Mouse (Mus musculus) CD4-positive, CD25-positive, alpha-beta regulatory T cell, adult 4 months (primary cell): ENCODE results near the gene Gm14685. TPM values are rescaled to one million over a fixed set of nuclear protein-coding genes. Genes with fewer than 3 reads are reported as not detected.
"Not testable (repeated sequence)": the region's sequence is repeated elsewhere in the genome, so short reads cannot be mapped to it uniquely, and the experiment has no call there.

Source experiments
- ATAC-seq: one replicate; pipeline ENCODE4 v1.8.0; 2017
- polyA plus RNA-seq, 2 experiments: library from polyadenylated mRNA; unstranded; fragments of 100-300 nt; shearing (Covaris generic); gene quantifications; one replicate each; pipeline ENCODE4 v1.2.1; 2017

Gm14685 gene
- polyA plus RNA-seq, result not detected

- ATAC-seq, result not testable (repeated sequence)
These were observed at the start of gene Gm14685 for GRCm38 (mm10) chrX:73116747-73117146. Gene Gm14685 (plus strand): TSS chrX:73117047.

GRCm38 (mm10) chrX:73082267-73083055 lies 34.4 kb upstream of the Gm14685 start, which contains the start of gene Xlr4a:
Gene Xlr4a (minus strand): TSS chrX:73082478.
- peak; percentile 63 for ATAC-seq

GRCm38 (mm10) chrX:73096941-73097508 lies 19.8 kb upstream of the Gm14685 start, which contains the start of gene Xlr3a:
Gene Xlr3a (minus strand): TSS chrX:73097095.
- ATAC-seq, result not testable (repeated sequence)

- peak; percentile 80 for ATAC-seq
These were observed 6.3 kb downstream of the Gm14685 start for GRCm38 (mm10) chrX:73122859-73123829.

GRCm38 (mm10) chrX:73143218-73143618 lies 26.4 kb downstream of the Gm14685 start:
- peak; percentile 79 for ATAC-seq

GRCm38 (mm10) chrX:73148496-73148895 lies 31.6 kb downstream of the Gm14685 start, which contains the start of gene Xlr5b:
Gene Xlr5b (plus strand): TSS chrX:73148796.
- ATAC-seq, result not testable (repeated sequence)

- not testable (repeated sequence) for ATAC-seq
These were observed 32.5 kb downstream of the Gm14685 start, which contains the start of gene DXBay18 for GRCm38 (mm10) chrX:73149350-73149749. Gene DXBay18 (minus strand): TSS chrX:73149450.

- not testable (repeated sequence) for ATAC-seq
These were observed 60.0 kb downstream of the Gm14685 start, which contains the start of gene Spin2d for GRCm38 (mm10) chrX:73176889-73177288. Gene Spin2d (minus strand): TSS chrX:73176989.

Other genes starting within 250 kb of the Gm14685 start
- 100 to 1,000 TPM; 137 to 148 TPM for gene Cetn2, start 198.6 kb upstream of the Gm14685 start, polyA plus RNA-seq
- 10 to 100 TPM; 21.1 to 31.2 TPM for gene Nsdhl, start 198.5 kb upstream of the Gm14685 start, polyA plus RNA-seq
- not detected for gene Zfp185, start 129.7 kb upstream of the Gm14685 start, polyA plus RNA-seq
- not detected for gene Pnma5, start 79.9 kb upstream of the Gm14685 start, polyA plus RNA-seq
- gene Pnma3, start 52.3 kb upstream of the Gm14685 start, polyA plus RNA-seq, result not detected
- 100 to 1,000 TPM; 141 TPM for gene Xlr4a, start 34.6 kb upstream of the Gm14685 start, polyA plus RNA-seq
- under 1 TPM in 1 of 2 experiments, not detected in 1; 0.79 TPM for gene Xlr3a, start 20.0 kb upstream of the Gm14685 start, polyA plus RNA-seq
- gene Xlr5b, start 31.7 kb downstream of the Gm14685 start, polyA plus RNA-seq, result not detected
- not detected for gene DXBay18, start 32.4 kb downstream of the Gm14685 start, polyA plus RNA-seq
- not detected for gene Spin2d, start 59.9 kb downstream of the Gm14685 start, polyA plus RNA-seq
- 10 to 100 TPM; 12.5 to 22.5 TPM for gene Xlr3b, start 75.2 kb downstream of the Gm14685 start, polyA plus RNA-seq
- gene Xlr4b, start 97.3 kb downstream of the Gm14685 start, polyA plus RNA-seq, result 100 to 1,000 TPM; 164 to 182 TPM
- gene F8a, start 111.2 kb downstream of the Gm14685 start, polyA plus RNA-seq, result 1 to 10 TPM in 1 of 2 experiments, under 1 TPM in 1; 0.47 to 1.6 TPM
- 100 to 1,000 TPM; 102 to 135 TPM for gene Xlr4c, start 126.1 kb downstream of the Gm14685 start, polyA plus RNA-seq
- gene Xlr3c, start 148.3 kb downstream of the Gm14685 start, polyA plus RNA-seq, result not detected
- gene Xlr5a, start 175.9 kb downstream of the Gm14685 start, polyA plus RNA-seq, result not detected
- under 1 TPM in 1 of 2 experiments, not detected in 1; 0.26 TPM for gene Xlr5c, start 175.9 kb downstream of the Gm14685 start, polyA plus RNA-seq
- gene Gm45015, start 219.8 kb downstream of the Gm14685 start, polyA plus RNA-seq, result not detected
- 10 to 100 TPM; 11.1 to 11.4 TPM for gene Zfp275, start 225.6 kb downstream of the Gm14685 start, polyA plus RNA-seq